ENCODE assay signal across 23 mouse cellular contexts in the genomic region with DNA sequence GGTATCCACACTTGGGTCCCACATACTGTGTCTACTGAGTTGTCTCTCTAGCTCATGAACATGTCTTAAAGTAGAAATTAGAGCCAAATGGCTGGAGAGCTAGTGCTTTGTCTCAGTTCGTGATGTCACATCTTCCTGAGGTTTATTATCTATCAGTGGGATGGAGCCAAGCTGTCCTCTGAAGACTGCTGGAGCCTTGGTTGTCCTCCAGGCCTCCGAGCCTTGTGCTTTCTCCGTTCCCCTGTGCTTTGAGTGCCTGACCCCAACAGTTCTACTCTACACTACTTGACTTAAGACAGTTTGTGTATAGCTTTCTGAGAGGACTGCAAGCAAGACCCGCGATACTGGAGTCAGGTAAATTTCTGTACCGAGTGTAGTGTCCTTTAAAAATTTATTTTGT.
"Had no signal": no experiment of that assay in that cellular context is flagged by ENCODE, and none has a peak within 500 bp of the region (broad histone marks: within the 10 kb centered on the region; RNA-seq: fewer than 3 reads in every experiment).

No protein-coding gene starts in this region.

- H3K27me3 ChIP-seq: heart, embryonic 13.5 days; heart, embryonic 15.5 days; hindbrain, embryonic 13.5 days; hindbrain, embryonic 15.5 days; limb, embryonic 13.5 days; limb, embryonic 15.5 days had no signal

- DNase-seq: forebrain, postnatal 0 days; gastrocnemius, postnatal 14 days; gastrocnemius, postnatal 36 days; heart, postnatal 14 days; heart, postnatal 36 days; kidney, adult 11 months; kidney, adult 2 months; kidney, postnatal 10 days; kidney, postnatal 36 days; layer of hippocampus, adult 9-11 months; layer of hippocampus, postnatal 36 days; left cerebral cortex, postnatal 4 days had no signal

- H3K9me3 ChIP-seq: heart, embryonic 10.5 days; heart, embryonic 13.5 days; heart, embryonic 15.5 days; hindbrain, embryonic 15.5 days; limb, embryonic 15.5 days had no signal

- H3K4me3 ChIP-seq: heart, embryonic 10.5 days; heart, embryonic 13.5 days; heart, embryonic 15.5 days; hindbrain, embryonic 13.5 days; hindbrain, embryonic 15.5 days; limb, embryonic 13.5 days; limb, embryonic 15.5 days had no signal

- H3K4me2 ChIP-seq: heart, embryonic 13.5 days; heart, embryonic 15.5 days; hindbrain, embryonic 13.5 days; hindbrain, embryonic 15.5 days; limb, embryonic 13.5 days; limb, embryonic 15.5 days; liver, embryonic 11.5 days had no signal

- ATAC-seq: forebrain, postnatal 0 days; hindbrain, postnatal 0 days; intestine, embryonic 16.5 days had no signal

- H3K27ac ChIP-seq: heart, embryonic 10.5 days; heart, embryonic 13.5 days; heart, embryonic 15.5 days; hindbrain, embryonic 13.5 days; hindbrain, embryonic 15.5 days; hindbrain, postnatal 0 days; limb, embryonic 13.5 days; limb, embryonic 15.5 days; liver, embryonic 14.5 days had no signal

- H3K9ac ChIP-seq: forebrain, postnatal 0 days; heart, embryonic 13.5 days; heart, embryonic 15.5 days; hindbrain, embryonic 13.5 days; hindbrain, embryonic 15.5 days; limb, embryonic 13.5 days; limb, embryonic 15.5 days; liver, embryonic 14.5 days had no signal

- H3K36me3 ChIP-seq: heart, embryonic 15.5 days; hindbrain, embryonic 13.5 days; hindbrain, embryonic 15.5 days had no signal
